In genomic region chr5:123622421-123622820, GRCm38 (mm10) we compare ENCODE assay signal across 15 mouse cellular contexts. TPM values are rescaled to one million over a fixed set of nuclear protein-coding genes. Genes with fewer than 3 reads are reported as not detected.
DNase-seq lines count a peak whose midpoint lies in the region; ATAC-seq and TF ChIP-seq lines count a peak whose summit lies in the region.
"Had no signal": no experiment of that assay in that cellular context is flagged by ENCODE, and none has a peak within 500 bp of the region (broad histone marks: within the 10 kb centered on the region; RNA-seq: fewer than 3 reads in every experiment).

No protein-coding gene starts in this region.

- no peak overlapping the region for H3K4me2 ChIP-seq in lung, embryonic 14.5 days
- H3K4me2 ChIP-seq: embryonic facial prominence, embryonic 15.5 days; limb, embryonic 12.5 days; midbrain, embryonic 11.5 days; neural tube, embryonic 13.5 days had no signal

- TF ChIP-seq CTCF in lung, embryonic 14.5 days (IDR thresholded peaks at IDR 0.05; ENCODE audit: low read depth) = 0 out of 2 replicates have a peak, but pooled peaks have one; percentile 4

- WGBS in lung, embryonic 14.5 days = 80% methylated on average over 13 of the region's 13 CpGs
- 98% methylated on average over 13 of the region's 13 CpGs for WGBS in macrophage (ENCODE audit: missing documents)

- no peak for DNase-seq in lung, embryonic 14.5 days
- no peak for DNase-seq in lung, postnatal 25 days (ENCODE audit: low spot score)
- peak; percentile 78 for DNase-seq in ZHBTc4 (ENCODE audit: low read depth, low spot score)
- DNase-seq in cerebellum, adult 9-11 months = peak; percentile 41
- DNase-seq in adrenal gland, postnatal 10 days = no peak
- DNase-seq in urinary bladder, postnatal 10 days (ENCODE audit: low spot score) = no peak
- DNase-seq: forebrain, postnatal 0 days; heart, postnatal 10 days; kidney, adult 18-20 months; lung, adult 2 months had no signal

- ATAC-seq in lung, embryonic 14.5 days (ENCODE audit: insufficient read depth) = no peak
- ATAC-seq: forebrain, postnatal 0 days had no signal

- H3K9ac ChIP-seq in lung, embryonic 14.5 days = no peak overlapping the region
- H3K9ac ChIP-seq: embryonic facial prominence, embryonic 15.5 days; forebrain, postnatal 0 days; limb, embryonic 12.5 days; neural tube, embryonic 13.5 days had no signal

- no peaks in the 10 kb centered on the region for H3K4me1 ChIP-seq in lung, embryonic 14.5 days (ENCODE audit: insufficient read depth)
- H3K4me1 ChIP-seq: embryonic facial prominence, embryonic 15.5 days; limb, embryonic 12.5 days; neural tube, embryonic 13.5 days had no signal

- H3K4me3 ChIP-seq in lung, embryonic 14.5 days (ENCODE audit: low read depth, low read length) = no peak overlapping the region
- H3K4me3 ChIP-seq in macrophage (ENCODE audit: inconsistent target) = no peak overlapping the region
- H3K4me3 ChIP-seq: embryonic facial prominence, embryonic 15.5 days; limb, embryonic 12.5 days; neural tube, embryonic 13.5 days had no signal

- H3K9me3 ChIP-seq in lung, embryonic 14.5 days (ENCODE audit: low read depth, low read length) = no peaks in the 10 kb centered on the region
- H3K9me3 ChIP-seq: embryonic facial prominence, embryonic 15.5 days; limb, embryonic 12.5 days; neural tube, embryonic 13.5 days had no signal

- H3K27me3 ChIP-seq in lung, embryonic 14.5 days (ENCODE audit: insufficient read depth, low read length) = no peaks in the 10 kb centered on the region
- H3K27me3 ChIP-seq: embryonic facial prominence, embryonic 15.5 days; limb, embryonic 12.5 days; neural tube, embryonic 13.5 days had no signal

- no peak overlapping the region for H3K27ac ChIP-seq in lung, embryonic 14.5 days (ENCODE audit: low read depth)
- peak overlapping the region; percentile 86; the same call in 1 of the 2 replicates for H3K27ac ChIP-seq in macrophage
- H3K27ac ChIP-seq: embryonic facial prominence, embryonic 15.5 days; limb, embryonic 12.5 days; neural tube, embryonic 13.5 days had no signal

- peaks cover 50% of the 10 kb centered on the region for H3K36me3 ChIP-seq in lung, embryonic 14.5 days (ENCODE audit: insufficient read depth)
- peaks cover 18% of the 10 kb centered on the region; the same call in 1 of the 2 replicates for H3K36me3 ChIP-seq in macrophage (ENCODE audit: inconsistent target)

- H3K79me2 ChIP-seq in macrophage (ENCODE audit: inconsistent target) = no peaks in the 10 kb centered on the region

RNA-seq across cellular contexts. Expression of gene Vps33a, which starts 49.6 kb away (rescaled TPM):
- polyA plus RNA-seq in lung, embryonic 14.5 days (2014; fragmentation: Nextera tagmentation; extraction: Ambion mirVana) = 27.8 and 28.2 TPM in 2 replicates
- 100 to 1,000 TPM in 14 of 26 experiments, 10 to 100 TPM in 12; 49.4 to 164 (median 106) TPM for total RNA-seq in macrophage (2018; cell fraction: chromatin; rRNA removed)
- total RNA-seq in macrophage (2018; cell fraction: cytosol; rRNA removed) = 100 to 1,000 TPM in 5 of 26 experiments, 10 to 100 TPM in 21; 54.3 to 120 (median 88.9) TPM
- 100 to 1,000 TPM in 12 of 26 experiments, 10 to 100 TPM in 14; 51.6 to 146 (median 96.4) TPM for total RNA-seq in macrophage (2018; cell fraction: nucleus; rRNA removed)
- 67.1 to 83.9 TPM (median 76.7 TPM) in 3 replicates for polyA plus RNA-seq in macrophage (2018)
- 10 to 100 TPM; 44.6 to 55.9 TPM for total RNA-seq in adrenal gland, postnatal 10 days (2021)

Comparison
In these comparisons a context has a peak if more than half of its experiments do, and no peak if none do; other contexts are left out.
1. DNase-seq: peak in ZHBTc4 (single experiment) and cerebellum, adult 9-11 months (single experiment); none in lung, embryonic 14.5 days (single experiment), lung, postnatal 25 days (single experiment), adrenal gland, postnatal 10 days (single experiment) and urinary bladder, postnatal 10 days (single experiment).